Mouse (Mus musculus) small intestine, adult 2 months (tissue): ENCODE measurements around the gene Pias1.

ENCODE experiments used
- CTCF ChIP-seq: fragments of 200-500 bp; IDR thresholded peaks from 2 replicates; pipeline ENCODE4 v1.5.1; 2012; ENCODE audit warnings: low read depth, mild to moderate bottlenecking, control low read depth, inconsistent platforms, low read length, moderate library complexity, mixed read lengths; ENCODE audit not compliant: insufficient replicate concordance, insufficient read length; ENCODE audit errors: extremely low read depth
- POLR2A ChIP-seq: fragments of 200-500 bp; IDR thresholded peaks from 2 replicates; pipeline ENCODE4 v1.6.1; 2012; ENCODE audit warnings: low read depth, mild to moderate bottlenecking, control low read depth, inconsistent platforms, low read length, moderate library complexity

- TF ChIP-seq POLR2A (peak; percentile 95), CTCF (no peak)
Measured at GRCm38 (mm10) chr9:62980777-62981202, 6.9 kb downstream of the Pias1 start.
